Mouse (Mus musculus): ENCODE data around the gene Mbd3l1. TPM values are rescaled to one million over a fixed set of nuclear protein-coding genes. Genes with fewer than 3 reads are reported as not detected.

Gene Mbd3l1
- not detected for total RNA-seq (2022)

DNA sequence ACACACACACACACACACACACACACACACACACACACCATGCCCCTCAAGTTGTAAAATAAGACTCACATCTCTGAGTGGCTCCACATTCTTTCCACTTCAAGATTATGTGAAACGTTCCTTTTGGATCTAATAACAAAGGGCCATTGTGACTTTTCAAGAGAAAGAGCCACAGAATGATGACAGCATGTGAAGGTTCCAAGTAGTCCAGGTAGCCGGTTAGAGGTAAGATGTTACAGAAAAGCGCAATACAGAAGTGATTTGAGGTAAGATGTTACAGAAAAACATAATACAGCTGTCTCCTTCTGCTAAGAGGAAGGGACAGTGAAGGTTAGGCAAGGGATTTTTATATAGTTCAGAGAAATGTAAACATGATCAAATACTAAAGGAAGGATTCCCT is at the start of gene Mbd3l1, which contains the start of gene Zfp558:
TSS of gene Mbd3l1 (plus strand) at position 192 of the 400 bp plus-strand sequence.
TSS of gene Zfp558 (minus strand) at position 101 of the 400 bp plus-strand sequence.
- no peak for DNase-seq (ENCODE audit: low spot score in 2 of 2)

DNA sequence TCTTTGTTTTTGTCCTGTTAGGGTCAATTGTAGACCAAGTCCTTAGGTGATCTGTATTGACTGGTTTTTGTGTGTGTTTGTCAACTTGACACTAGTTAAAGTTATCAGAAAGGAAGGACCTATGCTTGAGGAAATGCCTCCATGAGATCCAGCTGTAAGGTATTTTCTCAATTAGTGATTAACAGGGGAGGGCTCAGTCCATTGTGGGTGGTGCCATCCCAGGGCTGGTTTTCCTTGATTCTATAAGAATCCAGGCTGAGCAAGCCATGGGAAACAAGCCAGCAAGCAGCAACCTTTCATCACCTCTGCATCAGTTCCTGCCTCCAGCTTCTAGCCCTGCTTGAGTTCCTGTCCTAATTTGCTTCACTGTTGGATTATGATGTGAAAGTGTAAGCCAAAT is 47.8 kb upstream of the Mbd3l1 start, which contains the start of gene Mbd3l2:
TSS of gene Mbd3l2 (plus strand) at position 301 of the 400 bp plus-strand sequence.
- DNase-seq (ENCODE audit: low spot score in 2 of 2) = no peak

DNA sequence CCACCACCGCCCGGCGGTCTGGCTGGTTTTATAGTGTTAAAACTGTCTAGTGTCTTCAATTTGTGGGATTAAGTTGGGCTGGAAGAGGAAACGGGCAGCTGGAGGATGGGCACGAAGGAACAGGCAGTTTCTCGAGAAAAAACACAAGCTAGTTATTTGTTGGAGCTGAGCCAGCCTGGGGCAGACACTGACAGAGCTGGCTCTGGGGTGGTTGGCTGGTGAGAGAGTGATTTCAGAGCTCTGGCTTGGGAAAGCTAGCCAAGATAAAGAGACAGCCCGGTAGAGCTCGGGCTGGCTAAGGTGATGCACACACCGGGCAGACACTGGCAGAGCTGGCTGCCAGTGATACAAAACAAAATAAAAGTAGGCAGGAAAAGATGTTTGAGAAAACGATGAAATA is 46.5 kb upstream of the Mbd3l1 start:
- peak; percentile 3 to 12 for DNase-seq (ENCODE audit: low spot score in 2 of 2)

DNA sequence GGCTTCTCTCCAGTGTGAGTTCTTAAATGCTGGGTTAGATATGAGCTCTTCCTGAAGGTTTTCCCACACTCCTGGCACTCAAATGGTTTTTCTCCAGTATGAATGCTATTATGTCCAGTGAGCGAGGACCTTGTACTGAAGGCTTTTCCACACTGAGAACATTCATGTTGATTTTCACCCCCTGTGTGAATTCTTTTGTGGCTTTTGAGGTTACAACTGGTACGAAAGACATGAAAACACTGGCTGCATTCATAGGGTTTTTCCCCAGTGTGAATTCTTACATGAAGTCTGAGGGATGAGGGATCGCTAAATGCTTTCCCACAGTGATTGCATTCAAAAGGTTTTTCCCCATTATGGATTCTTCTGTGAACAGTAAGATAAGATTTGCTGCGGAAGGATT is 21.6 kb upstream of the Mbd3l1 start:
- no peak for DNase-seq (ENCODE audit: low spot score in 2 of 2)

DNA sequence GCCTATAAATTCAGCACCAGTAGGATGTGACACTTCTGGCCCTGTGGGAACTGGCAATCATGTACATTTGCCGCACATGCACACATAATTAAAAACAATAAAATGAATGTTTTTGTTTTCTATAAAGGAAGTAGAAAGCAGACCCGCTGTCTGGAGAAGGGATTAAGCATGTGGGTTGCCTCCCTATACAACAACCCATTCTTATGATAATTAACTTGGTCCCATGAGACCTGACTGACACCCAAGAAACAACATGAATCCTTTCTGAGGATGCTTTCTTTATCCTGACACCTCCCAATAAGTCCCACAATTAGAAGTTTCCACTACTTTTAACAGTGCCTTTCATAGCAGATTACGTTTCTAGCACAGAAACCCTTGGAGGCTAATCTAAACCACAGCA is 10.8 kb upstream of the Mbd3l1 start:
- DNase-seq (ENCODE audit: low spot score in 2 of 2) = no peak

DNA sequence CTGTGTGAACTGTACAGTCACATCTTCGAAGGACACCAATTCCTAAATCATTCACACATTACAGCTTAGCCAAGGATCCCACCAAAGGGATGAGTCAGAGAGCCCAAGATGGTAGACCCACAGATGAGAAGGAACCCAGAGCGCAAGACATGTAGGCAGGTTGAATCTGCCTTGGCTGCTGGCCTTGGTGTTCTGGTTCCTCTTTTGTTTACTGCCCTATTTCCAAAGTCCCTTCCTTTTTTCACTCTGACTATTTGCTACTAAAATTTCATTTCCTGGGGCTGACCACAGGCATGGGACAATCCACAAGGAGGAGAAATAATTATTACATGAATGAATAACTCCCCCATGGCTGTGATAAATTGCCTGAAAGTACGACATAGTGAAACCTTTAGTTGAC is 10.2 kb upstream of the Mbd3l1 start:
- DNase-seq (ENCODE audit: low spot score in 2 of 2) = no peak

DNA sequence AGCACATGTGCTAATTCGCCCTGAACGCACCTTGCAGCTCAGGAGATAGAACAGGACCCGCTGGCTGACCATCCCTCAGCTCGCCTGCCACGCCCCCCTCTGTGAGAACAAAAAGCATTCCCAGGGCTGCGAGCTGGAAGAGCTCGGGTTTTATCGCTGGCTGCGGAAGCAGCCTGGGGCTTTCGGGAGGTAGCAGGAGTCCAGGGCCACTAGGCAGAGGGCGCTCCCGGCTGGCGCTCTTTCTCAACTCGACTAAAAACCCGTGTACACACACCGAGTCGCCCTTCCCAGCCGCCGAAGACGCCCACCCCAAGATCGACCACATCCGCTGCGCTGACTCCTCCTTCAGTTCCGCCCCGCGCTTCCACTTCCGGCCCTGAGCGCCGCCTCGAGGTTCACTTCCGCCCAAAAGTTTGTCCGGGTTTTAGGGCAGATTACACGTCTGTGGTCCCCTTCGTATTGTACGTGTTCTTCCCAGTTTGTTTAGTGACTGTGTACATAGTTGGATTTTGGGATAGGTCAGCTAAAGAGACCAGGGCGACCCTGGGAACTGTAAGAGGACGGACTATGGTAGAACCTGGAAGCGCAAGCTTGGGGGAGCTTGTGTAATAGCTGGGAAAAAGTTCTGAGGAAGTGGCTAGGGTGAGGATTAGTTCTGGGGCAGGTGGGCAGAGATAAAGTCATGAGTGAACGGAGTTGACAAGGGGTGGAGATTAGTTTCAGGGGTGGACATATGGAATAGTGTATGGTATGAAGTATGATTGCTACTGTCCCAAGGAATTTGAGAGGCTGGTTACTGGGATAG is 4.6 kb upstream of the Mbd3l1 start:
- DNase-seq (ENCODE audit: low spot score in 2 of 2) = peak; percentile 39 to 53

DNA sequence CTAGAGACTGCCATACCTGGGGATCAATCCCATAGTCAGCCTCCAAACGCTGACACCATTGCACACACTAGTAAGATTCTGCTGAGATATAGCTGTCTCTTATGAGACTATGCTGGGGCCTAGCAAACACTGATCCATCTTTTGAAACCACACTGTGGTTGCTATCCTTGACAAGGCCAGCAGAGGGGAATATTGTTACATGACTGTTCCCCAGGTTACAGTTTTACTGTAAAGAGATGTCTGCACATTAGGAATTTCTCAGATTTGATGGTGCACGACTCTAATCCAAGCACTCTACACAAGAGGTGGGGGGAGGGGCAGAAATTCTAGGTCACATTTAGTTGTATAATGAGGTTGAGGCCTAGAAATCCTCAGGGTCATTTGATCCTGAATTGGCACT is 29.9 kb downstream of the Mbd3l1 start:
- peak in 1 of 2 experiments; percentile 4 for DNase-seq (ENCODE audit: low spot score in 2 of 2)

Small RNA genes within 50 kb of the gene (microRNA-seq; reads per million reads assigned to microRNA genes)
- gene Gm22854 = 0 reads per million in 2 experiments

Other genes with a start within 250 kb of the Mbd3l1 start
- gene Chordc1, start 186.2 kb upstream of the Mbd3l1 start, total RNA-seq (2022) = 100 to 1,000 TPM in 2 of 4 experiments, 10 to 100 TPM in 2; 76.8 to 122 (median 101) TPM
- 1 to 10 TPM in 3 of 4 experiments, under 1 TPM in 1; 0.91 to 2.8 (median 2.5) TPM for gene Naalad2, start 75.4 kb upstream of the Mbd3l1 start, total RNA-seq (2022)
- gene Ubtfl1, start 73.9 kb upstream of the Mbd3l1 start, total RNA-seq (2022) = not detected
- not detected for gene Mbd3l2, start 47.7 kb upstream of the Mbd3l1 start, total RNA-seq (2022)
- 1 to 10 TPM; 2.4 to 4.3 (median 3.5) TPM for gene Zfp558, start 91 bp upstream of the Mbd3l1 start, total RNA-seq (2022)
- not detected for gene Muc16, start 196.2 kb downstream of the Mbd3l1 start, total RNA-seq (2022)